Mouse (Mus musculus) heart, postnatal 4 days (tissue): ENCODE data around the gene Slc22a5. TPM values are rescaled to one million over a fixed set of nuclear protein-coding genes. Genes with fewer than 3 reads are reported as not detected.
A peak's percentile ranks its signal among the peaks of the same experiment; 100 is the strongest.

ENCODE experiments used
- DNase-seq: peaks from one replicate; pipeline ENCODE4 v3.0.0; 2021
- total RNA-seq, 2 experiments: library from RNA; stranded (reverse); gene quantifications; 2 replicates each; pipeline ENCODE4 v1.2.3; 2021

Slc22a5 gene
- total RNA-seq, 2 experiments from 2014 or later = 13.3 to 15.0 TPM

GRCm38 (mm10) chr11:53839663-53840642 lies 51.5 kb downstream of the Slc22a5 start:
- peak; percentile 53 for DNase-seq

GRCm38 (mm10) chr11:53839147-53839546 lies 52.3 kb downstream of the Slc22a5 start:
- no peak for DNase-seq

- no peak for DNase-seq
These were observed 53.7 kb downstream of the Slc22a5 start for GRCm38 (mm10) chr11:53837731-53838130.

- DNase-seq = no peak
These were observed 56.0 kb downstream of the Slc22a5 start for GRCm38 (mm10) chr11:53835379-53836010.

GRCm38 (mm10) chr11:53825409-53825808 lies 66.1 kb downstream of the Slc22a5 start:
- DNase-seq = no peak

- DNase-seq = no peak
These were observed 69.5 kb downstream of the Slc22a5 start for GRCm38 (mm10) chr11:53821945-53822338.

- DNase-seq = no peak
These were observed 70.1 kb downstream of the Slc22a5 start for GRCm38 (mm10) chr11:53821230-53821944.

GRCm38 (mm10) chr11:53820516-53821170 lies 70.8 kb downstream of the Slc22a5 start:
- DNase-seq = no peak

- no peak for DNase-seq
These were observed 71.9 kb downstream of the Slc22a5 start for GRCm38 (mm10) chr11:53819511-53819910.

GRCm38 (mm10) chr11:53818794-53819193 lies 72.7 kb downstream of the Slc22a5 start:
- DNase-seq = peak; percentile 29

GRCm38 (mm10) chr11:53816841-53817375 lies 74.6 kb downstream of the Slc22a5 start:
- DNase-seq = no peak

GRCm38 (mm10) chr11:53814810-53815209 lies 76.7 kb downstream of the Slc22a5 start:
- no peak for DNase-seq

Other genes with a start within 250 kb of the Slc22a5 start
- gene Rad50, start 184.3 kb downstream of the Slc22a5 start, total RNA-seq = 10 to 100 TPM; 13.0 to 13.5 TPM
- not detected for gene Il5, start 170.9 kb downstream of the Slc22a5 start, total RNA-seq
- 10 to 100 TPM; 11.8 to 12.2 TPM for gene Irf1, start 121.6 kb downstream of the Slc22a5 start, total RNA-seq
- gene Gm17334, start 118.5 kb downstream of the Slc22a5 start, total RNA-seq = not detected
- 1 to 10 TPM in 1 of 2 experiments, under 1 TPM in 1; 0.32 to 1.6 TPM for gene Gm12216, start 32.4 kb downstream of the Slc22a5 start, total RNA-seq
- gene Slc22a21, start 88.7 kb upstream of the Slc22a5 start, total RNA-seq = 1 to 10 TPM; 1.9 to 2.4 TPM
- 1 to 10 TPM in 1 of 2 experiments, under 1 TPM in 1; 0.86 to 1.4 TPM for gene Slc22a4, start 136.4 kb upstream of the Slc22a5 start, total RNA-seq
- gene Pdlim4, start 177.4 kb upstream of the Slc22a5 start, total RNA-seq = 10 to 100 TPM; 25.4 to 26.8 TPM
- gene P4ha2, start 208.4 kb upstream of the Slc22a5 start, total RNA-seq = 10 to 100 TPM; 24.6 to 28.1 TPM